Mouse (Mus musculus) stomach, embryonic 14.5 days (tissue): Measurements from ENCODE around the gene Mical2. TPM values are rescaled to one million over a fixed set of nuclear protein-coding genes. Genes with fewer than 3 reads are reported as not detected.
A peak's percentile ranks its signal among the peaks of the same experiment; 100 is the strongest.

Experiments used
- ATAC-seq: fragments of 200-750 bp; cut with Nextera tagmentation; 2 replicates; pipeline ENCODE4 v1.8.0; 2017; ENCODE audit warnings: low read depth, moderate TSS enrichment; ENCODE audit not compliant: insufficient number of reproducible peaks, insufficient read depth, low FRiP score
- H3K27ac ChIP-seq: fragments of 300-500 bp; sonication (generic); 2 replicates; pipeline ENCODE4 v1.5.1; 2014; ENCODE audit warnings: mild to moderate bottlenecking, low read length, moderate library complexity, mixed read lengths
- H3K27me3 ChIP-seq: fragments of 300-500 bp; sonication (generic); 2 replicates; pipeline ENCODE4 v1.6.1; 2014; ENCODE audit warnings: low read length, control low read depth, mixed read lengths; ENCODE audit not compliant: control insufficient read depth, insufficient read depth
- H3K36me3 ChIP-seq: fragments of 300-500 bp; sonication (generic); 2 replicates; pipeline ENCODE4 v1.6.1; 2014; ENCODE audit warnings: mild to moderate bottlenecking, control low read depth, low read length, moderate library complexity, mixed read lengths; ENCODE audit not compliant: control insufficient read depth, insufficient read depth
- H3K4me1 ChIP-seq: fragments of 300-500 bp; sonication (generic); 2 replicates; pipeline ENCODE4 v1.6.1; 2014; ENCODE audit warnings: low read length, control low read depth, mixed read lengths; ENCODE audit not compliant: control insufficient read depth, insufficient read depth
- H3K4me2 ChIP-seq: fragments of 300-500 bp; sonication (generic); replicated peaks from 2 replicates; pipeline ENCODE4 v1.6.1; 2014; ENCODE audit warnings: low read depth, low read length, control low read depth
- H3K4me3 ChIP-seq: fragments of 300-500 bp; sonication (generic); 2 replicates; pipeline ENCODE4 v1.5.1; 2014; ENCODE audit warnings: low read depth, low read length, control low read depth
- H3K9ac ChIP-seq: fragments of 300-500 bp; sonication (generic); replicated peaks from 2 replicates; pipeline ENCODE4 v1.6.1; 2014; ENCODE audit warnings: low read depth, mild to moderate bottlenecking, control low read depth, low read length, moderate library complexity, mixed read lengths
- H3K9me3 ChIP-seq: fragments of 300-500 bp; sonication (generic); 2 replicates; pipeline ENCODE4 v1.6.1; 2016; ENCODE audit warnings: low read depth, low read length, control low read depth; ENCODE audit not compliant: control insufficient read depth
- WGBS: fragments of 180-500 bp; shearing (Covaris S2); extraction: QIAGEN DNeasy Blood & Tissue Kit; methylation state at CpG from one replicate; pipeline ENCODE4 v1.1.7; 2014; 5-methylcytosine and 5-hydroxymethylcytosine counted together
- polyA plus RNA-seq: library from polyadenylated mRNA; unstranded; fragments of >200 nt; fragmentation: Nextera tagmentation; extraction: Ambion mirVana; gene quantifications from 2 replicates; pipeline ENCODE4 v1.2.1, GENCODE M21; 2014

Gene Mical2
- polyA plus RNA-seq, 1 experiment from 2014 or later = 10.7 TPM

DNA sequence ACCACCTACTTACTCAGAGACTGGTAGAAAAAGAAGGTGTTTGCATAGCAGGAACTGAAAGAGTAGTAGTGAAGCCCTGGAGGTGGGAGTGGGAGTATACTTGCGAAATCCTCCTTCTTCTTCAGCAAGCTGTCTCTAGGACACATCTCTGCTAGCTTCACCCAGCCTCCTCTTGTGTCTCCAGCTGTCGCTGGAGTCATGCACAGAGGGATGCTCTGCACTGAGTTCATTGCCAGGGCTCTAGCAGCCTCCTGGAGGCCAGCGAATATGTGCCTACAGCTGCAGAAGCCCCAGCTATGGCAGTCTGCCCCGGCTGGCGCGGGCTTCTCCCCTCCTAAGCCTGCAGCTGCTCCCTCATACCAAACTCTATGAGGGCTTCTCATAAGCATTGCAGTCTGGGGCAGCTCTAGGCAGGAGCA, 110.6 kb downstream of the Mical2 start:
- 64% methylated on average over 6 of the region's 6 CpGs for WGBS
- Histone ChIP-seq H3K27ac (peak overlapping the region; percentile 66), H3K4me2 (peak overlapping the region; percentile 18; the same call in 1 of the 2 replicates), H3K4me3 (no peak overlapping the region), H3K36me3 (no peaks in the 10 kb centered on the region), H3K4me1 (peaks cover 12% of the 10 kb centered on the region), H3K9ac (no peak overlapping the region), H3K27me3 (no peaks in the 10 kb centered on the region), H3K9me3 (no peaks in the 10 kb centered on the region)
- no peak; the same call in 1 of the 2 replicates for ATAC-seq

DNA sequence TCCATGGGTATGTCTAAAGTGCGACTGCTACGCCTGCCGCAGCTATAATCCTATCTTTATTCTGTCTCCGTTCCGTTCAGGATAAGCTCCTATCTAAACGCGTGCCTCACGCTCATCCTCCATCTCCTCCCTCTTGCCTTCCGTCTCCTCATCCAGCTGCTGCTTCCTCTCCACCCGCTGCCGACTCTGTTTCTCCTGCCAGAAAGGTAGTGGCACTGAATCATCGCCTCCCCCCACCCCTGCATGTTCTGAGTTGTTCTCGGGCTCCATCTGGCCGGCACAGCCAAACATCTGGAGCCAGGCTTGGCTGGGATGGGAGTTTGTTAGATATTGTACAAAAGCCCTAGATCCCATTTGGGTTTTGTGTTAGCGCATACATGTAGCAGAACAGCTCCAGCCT, 111.1 kb downstream of the Mical2 start:
- Histone ChIP-seq H3K27ac (peak overlapping the region; percentile 66), H3K4me3 (no peak overlapping the region), H3K27me3 (no peaks in the 10 kb centered on the region), H3K9me3 (no peaks in the 10 kb centered on the region), H3K4me1 (peaks cover 12% of the 10 kb centered on the region), H3K36me3 (no peaks in the 10 kb centered on the region), H3K4me2 (peak overlapping the region; percentile 18), H3K9ac (0 out of 2 replicates have a peak overlapping the region, but pooled peaks have one; percentile 7)
- no peak for ATAC-seq
- WGBS = 51% methylated on average over 15 of the region's 15 CpGs

DNA sequence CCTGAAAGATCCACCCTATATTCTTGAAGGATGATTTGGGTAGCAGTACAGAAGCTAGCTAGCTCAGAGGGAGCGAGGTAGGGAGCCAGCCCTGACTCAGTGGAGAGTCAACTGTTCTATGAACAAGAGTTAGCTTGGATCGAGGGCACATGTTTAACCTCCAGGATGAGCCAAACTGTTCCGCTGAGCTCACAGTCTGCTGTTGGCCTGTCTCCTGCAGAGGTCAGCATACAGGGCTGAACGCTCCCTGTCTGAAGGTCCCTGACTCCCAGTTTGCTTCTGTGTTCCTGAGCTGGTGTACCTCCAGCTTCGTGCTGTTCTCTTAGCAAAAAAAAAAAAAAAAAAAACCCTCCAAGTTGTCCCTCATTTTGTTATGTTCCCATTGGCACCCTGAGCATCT, 112.1 kb downstream of the Mical2 start:
- no peak overlapping the region for H3K4me2 ChIP-seq
- H3K36me3 ChIP-seq = no peaks in the 10 kb centered on the region
- 76% methylated on average over 5 of the region's 5 CpGs for WGBS
- H3K27ac ChIP-seq = no peak overlapping the region
- no peaks in the 10 kb centered on the region for H3K9me3 ChIP-seq
- no peak for ATAC-seq
- H3K4me1 ChIP-seq = peaks cover 12% of the 10 kb centered on the region
- H3K4me3 ChIP-seq = no peak overlapping the region
- H3K9ac ChIP-seq = no peak overlapping the region
- no peaks in the 10 kb centered on the region for H3K27me3 ChIP-seq

DNA sequence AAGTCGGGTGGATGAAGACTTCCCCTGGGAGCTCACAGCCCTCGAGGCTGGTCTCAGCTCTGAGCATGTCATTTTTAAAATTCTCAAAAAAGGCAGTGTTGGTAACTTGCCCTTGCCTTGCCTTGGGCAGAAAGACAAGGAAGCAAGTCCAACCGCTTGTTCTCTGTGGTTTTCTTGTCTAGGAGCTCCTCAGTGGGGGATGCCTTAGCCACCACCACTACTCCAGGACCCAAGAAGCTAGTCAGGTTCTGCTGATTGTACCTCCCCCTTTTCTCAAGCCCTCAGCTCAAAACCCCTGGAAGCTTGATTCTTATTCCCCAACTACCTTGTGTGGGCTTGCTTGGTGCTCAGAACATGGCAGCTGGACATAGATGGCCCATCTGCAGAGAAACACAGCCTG, 115.4 kb downstream of the Mical2 start:
- no peaks in the 10 kb centered on the region for H3K36me3 ChIP-seq

DNA sequence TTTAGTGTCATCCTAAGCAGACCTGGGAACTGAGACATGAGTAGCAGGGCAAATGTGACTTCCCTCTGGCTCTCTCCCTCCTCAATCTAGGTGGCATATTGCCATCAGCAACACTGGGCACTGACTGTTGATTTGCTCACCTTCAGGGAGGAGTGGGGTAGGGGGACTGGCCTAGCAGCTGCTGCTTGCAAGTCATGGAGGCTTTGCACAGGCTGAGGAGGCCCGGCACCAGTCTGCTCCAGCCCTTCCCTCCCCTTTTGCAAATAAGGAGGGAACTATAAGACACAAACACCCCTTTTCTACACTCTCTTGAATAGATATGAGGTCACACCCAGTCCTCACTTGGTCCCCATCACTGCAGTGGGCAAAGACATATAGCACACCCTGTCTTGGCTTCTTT, 120.0 kb downstream of the Mical2 start:
- no peak overlapping the region for H3K4me3 ChIP-seq
- H3K36me3 ChIP-seq = no peaks in the 10 kb centered on the region
- no peaks in the 10 kb centered on the region for H3K4me1 ChIP-seq
- H3K9me3 ChIP-seq = no peaks in the 10 kb centered on the region
- no peak overlapping the region for H3K4me2 ChIP-seq
- no peaks in the 10 kb centered on the region for H3K27me3 ChIP-seq
- no peak overlapping the region for H3K9ac ChIP-seq
- 40% methylated on average over 1 of the region's 1 CpGs for WGBS
- 0 out of 2 replicates have a peak, but pooled peaks have one; percentile 46 for ATAC-seq
- no peak overlapping the region for H3K27ac ChIP-seq

More for the DNA sequence above, 115.4 kb downstream of the Mical2 start:
- H3K4me2 ChIP-seq = no peak overlapping the region
- H3K4me3 ChIP-seq = no peak overlapping the region
- H3K9me3 ChIP-seq = no peaks in the 10 kb centered on the region
- peaks cover 10% of the 10 kb centered on the region; the same call in 1 of the 2 replicates for H3K4me1 ChIP-seq
- no peak overlapping the region for H3K9ac ChIP-seq
- no peak for ATAC-seq
- no peaks in the 10 kb centered on the region for H3K27me3 ChIP-seq
- WGBS = 76% methylated on average over 3 of the region's 3 CpGs
- H3K27ac ChIP-seq = no peak overlapping the region

DNA sequence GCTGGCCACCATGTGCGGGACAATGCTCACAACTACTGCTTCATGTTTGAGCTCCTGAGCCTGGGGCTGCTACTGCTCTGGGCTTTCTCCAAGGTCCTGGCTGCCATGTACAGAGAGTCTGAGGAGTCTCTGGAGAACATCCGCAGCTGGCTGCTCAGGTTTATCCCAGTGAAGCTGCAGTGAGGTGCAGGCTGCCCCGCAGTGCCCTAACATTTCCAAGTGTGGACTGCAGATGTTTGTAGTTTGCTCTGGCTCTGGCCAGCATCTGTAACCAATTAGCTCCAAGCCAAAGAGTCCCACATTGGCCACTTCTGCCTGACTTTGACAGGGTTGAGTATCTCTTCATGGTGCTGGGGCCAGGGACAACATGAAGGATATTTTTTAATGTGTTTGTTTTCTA, 125.9 kb downstream of the Mical2 start:
- H3K4me2 ChIP-seq = no peak overlapping the region
- no peaks in the 10 kb centered on the region for H3K9me3 ChIP-seq
- 64% methylated on average over 3 of the region's 3 CpGs for WGBS
- H3K27ac ChIP-seq = no peak overlapping the region
- H3K36me3 ChIP-seq = no peaks in the 10 kb centered on the region
- no peaks in the 10 kb centered on the region for H3K27me3 ChIP-seq
- H3K4me3 ChIP-seq = no peak overlapping the region
- H3K9ac ChIP-seq = no peak overlapping the region
- ATAC-seq = no peak
- H3K4me1 ChIP-seq = peaks cover 20% of the 10 kb centered on the region

DNA sequence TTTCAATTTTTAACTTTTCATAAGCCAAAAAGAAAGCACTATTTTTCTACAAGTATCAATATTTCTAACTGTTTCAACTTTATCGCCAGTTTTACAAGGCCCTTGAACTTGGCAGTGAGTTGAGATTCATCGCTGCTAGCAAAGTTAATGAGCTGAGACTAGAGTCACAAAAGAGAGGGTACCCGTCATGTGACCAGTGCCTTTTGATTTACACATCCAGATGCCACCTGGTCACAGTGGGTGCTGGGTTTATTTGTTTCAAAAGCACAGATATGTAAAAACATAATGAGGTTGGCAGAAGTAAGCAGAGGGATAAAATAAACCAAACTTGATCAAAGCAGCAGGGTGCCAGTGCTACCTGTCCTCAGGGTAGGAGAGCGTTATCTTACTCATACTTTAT, 126.3 kb downstream of the Mical2 start:
- no peak overlapping the region for H3K27ac ChIP-seq
- no peaks in the 10 kb centered on the region for H3K9me3 ChIP-seq
- 86% methylated on average over 4 of the region's 4 CpGs for WGBS
- no peak overlapping the region for H3K4me2 ChIP-seq
- no peak for ATAC-seq
- peaks cover 20% of the 10 kb centered on the region for H3K4me1 ChIP-seq
- no peak overlapping the region for H3K9ac ChIP-seq
- no peaks in the 10 kb centered on the region for H3K36me3 ChIP-seq
- no peak overlapping the region for H3K4me3 ChIP-seq
- H3K27me3 ChIP-seq = no peaks in the 10 kb centered on the region

DNA sequence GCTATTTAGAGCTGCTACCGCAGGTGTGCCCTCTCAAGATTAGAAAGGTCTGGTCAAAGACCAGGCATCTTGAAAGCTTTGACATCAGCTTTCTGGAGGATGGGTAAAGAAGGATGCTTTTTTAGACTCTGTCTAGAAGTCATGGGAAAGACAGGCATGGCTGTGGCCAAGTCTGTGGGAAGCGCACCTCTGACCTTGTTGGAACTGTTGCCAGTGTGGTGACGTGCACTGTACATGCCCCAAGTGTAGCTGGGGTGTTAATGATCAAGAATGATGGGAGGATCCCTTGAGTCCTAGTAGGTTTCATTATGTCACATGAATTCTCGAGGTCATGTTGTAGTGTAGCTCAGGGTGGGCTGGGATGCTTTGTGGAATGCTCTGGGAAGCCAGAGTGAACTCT, 127.4 kb downstream of the Mical2 start:
- Histone ChIP-seq H3K9me3 (no peaks in the 10 kb centered on the region), H3K36me3 (no peaks in the 10 kb centered on the region), H3K4me1 (peaks cover 20% of the 10 kb centered on the region), H3K9ac (no peak overlapping the region), H3K27ac (no peak overlapping the region), H3K4me3 (no peak overlapping the region), H3K27me3 (no peaks in the 10 kb centered on the region), H3K4me2 (no peak overlapping the region)
- 80% methylated on average over 4 of the region's 4 CpGs for WGBS
- ATAC-seq = no peak

DNA sequence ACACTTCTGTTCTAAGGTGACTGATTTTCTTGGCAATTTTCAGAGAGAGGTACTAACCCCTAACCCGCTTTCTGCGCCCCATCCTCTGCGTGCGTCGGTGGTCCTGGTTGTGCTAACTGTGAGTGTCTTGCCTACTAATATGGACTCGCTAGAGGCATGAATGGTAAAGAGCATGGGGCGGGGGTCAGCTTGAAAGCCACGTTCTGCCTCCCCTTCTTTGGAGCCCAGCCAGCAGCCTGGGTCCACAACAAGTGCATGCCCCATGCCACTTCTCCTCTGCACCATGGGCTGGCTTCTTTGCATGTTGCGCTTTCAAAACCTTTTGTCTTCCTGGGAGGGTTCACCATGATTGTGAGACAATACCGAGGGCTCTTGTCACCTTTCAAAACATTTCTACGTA, 128.3 kb downstream of the Mical2 start:
- WGBS = 81% methylated on average over 11 of the region's 11 CpGs
- no peak for ATAC-seq
- H3K4me3 ChIP-seq = no peak overlapping the region
- no peaks in the 10 kb centered on the region for H3K27me3 ChIP-seq
- H3K27ac ChIP-seq = peak overlapping the region; percentile 53; the same call in 1 of the 2 replicates
- H3K4me1 ChIP-seq = peaks cover 20% of the 10 kb centered on the region
- no peak overlapping the region for H3K4me2 ChIP-seq
- H3K9ac ChIP-seq = no peak overlapping the region
- H3K36me3 ChIP-seq = no peaks in the 10 kb centered on the region
- no peaks in the 10 kb centered on the region for H3K9me3 ChIP-seq
